Mouse (Mus musculus) liver, adult (tissue): ENCODE data around the gene Mlycd.

ENCODE experiments used
- GATA4 ChIP-seq: IDR thresholded peaks from 2 replicates; pipeline ENCODE4 v1.6.1; 2014; ENCODE audit warnings: mild to moderate bottlenecking, low read length; ENCODE audit not compliant: insufficient replicate concordance

Gene Mlycd

DNA sequence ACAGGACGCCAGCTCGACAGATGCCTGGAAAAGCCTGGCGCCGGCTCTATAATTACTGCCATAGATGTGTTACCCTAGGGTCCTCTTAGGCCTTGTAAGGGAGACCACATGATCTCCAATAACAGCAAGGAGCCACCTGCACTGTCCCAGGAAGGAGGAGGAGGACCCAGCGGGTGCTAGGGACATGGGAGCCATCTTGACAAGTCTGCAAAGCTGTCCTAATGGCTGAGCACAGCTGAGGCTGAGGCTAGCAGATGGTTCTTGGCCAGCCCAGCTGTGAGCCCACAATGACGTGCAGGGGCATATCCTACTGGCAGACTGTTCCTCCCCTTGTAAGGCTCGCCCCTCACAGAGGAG is 45.2 kb downstream of the Mlycd start:
- TF ChIP-seq GATA4: no peak

DNA sequence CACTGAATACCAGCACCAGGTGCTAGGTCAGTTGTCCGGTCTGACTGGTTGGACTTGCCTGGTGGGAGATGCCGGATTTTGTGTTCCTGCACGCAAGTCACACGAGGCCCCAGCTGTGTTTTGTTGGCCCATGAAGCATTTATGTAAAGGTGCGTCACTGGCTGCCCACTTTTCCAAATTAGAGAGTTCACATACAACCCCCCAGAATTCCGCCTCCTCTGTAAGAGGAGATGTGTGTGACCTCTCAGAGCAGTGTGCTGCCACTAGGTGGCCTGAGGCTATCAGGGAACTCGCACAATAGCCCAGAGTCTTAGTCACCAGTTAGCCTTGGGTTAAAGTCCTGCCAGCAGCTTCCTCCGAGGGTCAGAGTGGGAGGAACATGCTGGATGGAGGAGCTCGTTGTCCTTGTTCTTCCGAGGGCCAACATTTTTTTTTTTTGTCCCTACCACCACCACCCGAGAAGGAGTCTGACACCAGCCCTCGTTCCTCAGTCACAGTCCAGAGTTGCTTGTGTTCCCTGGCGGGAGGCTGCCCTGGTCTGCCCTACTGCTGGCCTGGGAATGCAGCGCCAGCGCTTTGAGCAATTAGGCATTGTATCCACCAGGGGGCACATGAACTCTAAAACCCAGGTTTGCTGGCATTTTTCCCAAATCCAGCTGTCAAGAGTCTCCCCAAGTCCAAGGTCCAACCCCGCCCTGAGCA is 45.7 kb downstream of the Mlycd start:
- no peak for TF ChIP-seq GATA4

DNA sequence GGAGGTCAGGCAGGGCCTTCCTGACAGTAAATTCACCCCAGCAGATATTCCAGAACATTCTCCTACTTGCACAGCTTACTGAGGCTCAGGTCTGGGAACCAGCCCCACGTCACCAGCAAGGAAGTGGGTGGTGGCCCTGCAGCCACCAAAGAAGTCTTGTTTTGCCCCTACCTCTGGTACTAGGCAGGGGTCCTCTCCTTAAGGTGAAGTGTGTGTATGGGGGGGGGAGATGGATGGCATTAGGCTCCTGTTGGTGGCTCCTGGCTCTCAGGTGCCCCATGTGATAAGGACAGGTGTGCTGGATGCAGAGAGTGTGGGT is 46.2 kb downstream of the Mlycd start:
- TF ChIP-seq GATA4: no peak

DNA sequence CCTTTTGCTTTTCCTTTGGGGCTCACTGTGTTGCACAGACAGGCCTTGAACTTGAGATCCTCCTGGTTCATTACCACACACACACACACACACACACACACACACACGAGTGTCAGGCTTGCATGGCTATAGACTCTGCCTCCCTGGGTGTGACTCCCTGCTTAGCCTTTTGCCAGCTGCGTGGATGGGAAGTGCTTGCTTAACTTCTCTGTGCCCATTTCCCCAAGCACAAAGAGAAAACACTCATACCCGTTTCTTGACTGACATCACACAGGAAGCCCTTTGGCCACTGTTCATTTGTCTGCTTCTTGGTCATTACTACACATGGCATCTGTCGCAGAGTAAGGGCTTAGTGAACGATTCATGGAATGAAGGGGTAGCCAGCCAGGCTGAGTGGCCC is 47.3 kb downstream of the Mlycd start:
- TF ChIP-seq GATA4: no peak

DNA sequence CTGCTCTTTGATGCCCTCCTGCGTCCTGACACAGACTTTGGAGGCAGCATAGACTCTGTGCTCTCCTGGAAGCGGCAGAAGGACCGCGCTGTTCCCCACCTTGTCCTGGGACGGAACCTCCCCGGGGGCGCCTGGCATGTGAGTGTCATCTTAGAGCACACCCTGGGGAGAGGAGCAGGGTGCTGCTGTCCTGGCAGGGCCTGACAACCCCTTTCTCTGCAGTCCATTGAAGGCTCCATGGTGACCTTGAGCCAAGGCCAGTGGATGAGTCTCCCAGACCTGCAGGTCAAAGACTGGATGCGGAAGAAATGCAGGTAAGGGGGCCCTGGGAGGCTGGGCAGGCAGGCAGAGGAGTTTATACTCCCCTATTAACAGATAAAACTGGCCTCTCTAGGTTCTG is 48.3 kb downstream of the Mlycd start:
- TF ChIP-seq GATA4: no peak

DNA sequence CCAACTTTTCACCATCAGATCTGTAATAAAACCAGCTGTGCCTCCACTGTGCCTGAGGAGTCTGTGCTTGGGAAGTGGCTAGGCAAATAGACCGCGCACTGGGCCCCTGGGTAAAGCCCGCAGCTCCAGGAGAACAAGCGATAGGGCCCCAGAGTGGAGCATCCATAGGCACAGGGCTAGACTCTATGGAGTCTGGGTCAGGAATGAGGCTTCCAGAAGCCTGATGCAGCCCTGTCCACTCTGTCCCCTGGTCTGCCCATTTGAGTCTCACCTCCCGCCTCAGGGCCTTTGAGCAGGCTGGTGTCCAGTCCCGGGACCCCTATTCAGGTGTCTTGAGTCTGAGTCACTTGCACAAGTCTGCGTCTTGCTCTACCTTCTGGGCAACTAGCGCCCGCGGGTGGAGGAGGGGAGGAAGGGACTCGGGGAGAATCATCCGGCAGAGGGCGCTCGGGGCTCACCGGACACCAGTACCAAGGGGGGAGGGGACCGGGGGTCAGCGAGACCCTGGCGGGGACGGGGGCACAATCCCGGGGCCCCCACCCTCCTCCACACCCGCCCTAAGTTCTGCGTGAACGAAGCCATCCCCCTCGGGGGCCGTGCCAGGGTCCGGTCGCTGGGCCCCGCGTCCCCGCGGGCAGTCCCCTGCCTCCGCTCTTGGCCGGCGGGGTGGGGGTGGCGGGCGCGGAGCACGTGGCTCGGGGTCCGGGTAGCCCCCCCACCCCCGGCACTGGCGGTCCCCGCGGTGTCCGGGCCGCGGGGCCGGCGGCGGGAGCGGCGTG is 51.7 kb downstream of the Mlycd start, which contains the start of gene Necab2:
Gene Necab2, plus strand, starts transcription at position 509 of the 779 bp plus-strand sequence.
- no peak for TF ChIP-seq GATA4

DNA sequence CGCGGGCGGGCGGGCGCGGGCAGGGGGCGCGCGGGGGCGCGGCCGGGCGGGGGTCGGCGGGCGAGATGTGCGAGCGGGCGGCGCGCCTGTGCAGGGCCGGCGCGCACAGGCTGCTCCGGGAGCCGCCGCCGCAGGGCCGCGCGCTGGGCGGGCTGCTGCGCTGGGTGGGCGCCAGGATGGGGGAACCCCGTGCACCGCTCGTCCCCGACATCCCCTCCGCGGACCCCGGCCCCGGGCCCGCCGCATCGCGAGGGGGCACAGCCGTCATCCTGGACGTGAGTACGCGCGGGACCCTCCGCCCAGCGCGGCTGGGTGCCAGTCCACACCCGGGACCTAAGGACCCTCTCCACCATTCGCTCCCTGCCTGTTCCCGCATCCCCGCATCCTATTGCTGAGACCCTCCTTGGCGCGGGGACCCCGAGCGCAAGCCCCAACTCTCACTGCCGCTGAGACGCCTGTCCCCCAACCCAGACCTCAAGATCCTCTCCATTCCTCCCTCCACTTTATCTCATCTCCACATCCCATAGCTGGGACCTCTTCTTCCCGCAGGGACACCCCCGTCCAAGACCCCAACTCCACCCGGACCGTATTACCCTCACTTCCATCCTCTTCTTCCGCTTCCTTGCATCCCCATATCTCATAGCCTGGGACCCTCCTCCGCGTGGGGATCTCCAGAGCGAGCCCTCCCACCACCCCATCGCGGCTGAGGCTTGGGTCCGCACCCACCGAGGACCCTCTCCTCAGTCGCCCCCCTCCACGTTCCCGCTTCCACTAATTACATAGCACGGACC is 52.5 kb downstream of the Mlycd start:
- TF ChIP-seq GATA4: no peak

DNA sequence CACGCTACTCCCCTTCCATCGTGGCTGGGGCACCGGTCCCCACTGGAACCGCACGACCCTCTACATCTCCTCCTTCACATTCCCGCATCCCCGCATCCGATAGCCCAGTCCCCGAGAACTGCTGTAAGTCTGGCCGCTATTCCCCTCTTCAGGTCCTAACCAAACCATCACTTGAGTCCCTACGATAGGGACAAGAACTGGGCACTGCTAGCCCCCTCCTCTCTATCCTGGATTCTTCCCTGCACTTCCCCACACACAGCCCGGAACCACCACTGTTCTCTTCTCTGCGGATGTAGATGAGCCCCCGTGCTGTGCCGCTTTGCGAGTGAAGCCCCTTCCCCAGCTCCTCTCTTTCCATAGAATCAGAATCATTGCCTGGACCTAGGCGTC is 53.1 kb downstream of the Mlycd start:
- no peak for TF ChIP-seq GATA4

DNA sequence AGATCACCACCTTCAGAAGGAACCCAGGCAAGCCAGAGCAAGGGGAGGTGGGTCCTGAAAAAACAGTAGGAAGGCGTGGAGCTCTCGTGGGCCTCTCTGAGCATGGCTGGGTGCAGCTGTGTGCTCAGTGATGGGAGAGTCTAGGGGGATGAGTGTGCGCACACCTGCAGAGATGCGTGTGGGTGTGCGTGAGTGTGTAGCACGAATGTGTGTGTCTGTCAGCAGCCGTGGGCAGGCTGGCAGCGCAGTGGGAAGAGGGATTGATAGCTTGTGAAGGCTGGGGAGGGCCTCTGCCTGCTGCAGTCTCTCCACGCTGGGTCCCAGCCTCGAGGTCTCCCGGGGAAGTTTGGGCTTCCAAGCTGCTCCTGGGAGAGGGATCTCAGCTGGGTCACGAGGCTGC is 54.9 kb downstream of the Mlycd start:
- TF ChIP-seq GATA4: no peak

DNA sequence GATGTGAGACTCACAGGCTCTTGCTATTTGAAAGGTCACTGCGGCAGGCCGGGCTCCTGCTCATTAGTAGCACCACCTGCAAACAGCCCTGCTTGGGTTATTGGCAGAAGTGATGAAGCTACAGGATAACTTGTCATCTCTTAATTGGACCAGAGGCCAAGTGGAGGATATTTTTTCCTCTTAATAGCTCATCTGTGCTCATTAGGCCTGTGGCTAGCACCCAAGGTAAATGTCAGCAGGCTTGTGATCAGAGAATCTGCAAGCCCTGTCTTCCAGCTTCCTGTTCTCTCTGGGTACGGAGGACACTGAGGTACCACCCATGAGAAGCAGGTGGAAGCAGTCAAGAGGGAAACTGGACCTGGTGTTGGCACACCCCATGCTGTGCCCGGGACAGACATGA is 56.5 kb downstream of the Mlycd start:
- no peak for TF ChIP-seq GATA4

DNA sequence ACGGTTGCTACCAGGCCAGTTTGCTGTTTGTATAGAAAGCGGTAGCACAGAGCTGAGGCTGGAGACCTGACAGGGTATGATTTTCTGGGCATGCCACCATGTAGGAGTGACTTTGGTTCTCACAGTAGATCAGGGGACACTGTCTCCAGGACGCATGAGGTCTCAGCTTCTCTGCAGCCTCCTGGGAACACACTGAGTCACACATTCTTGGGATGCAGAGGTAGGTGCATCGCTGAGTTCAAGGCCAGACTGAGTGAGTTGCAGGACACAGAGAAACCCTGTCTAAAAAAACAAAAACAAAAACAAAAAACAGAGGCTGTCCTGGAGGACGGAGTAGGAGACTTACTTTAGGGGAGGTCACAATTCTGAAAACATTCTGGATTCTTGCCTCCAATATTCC is 58.2 kb downstream of the Mlycd start:
- no peak for TF ChIP-seq GATA4

DNA sequence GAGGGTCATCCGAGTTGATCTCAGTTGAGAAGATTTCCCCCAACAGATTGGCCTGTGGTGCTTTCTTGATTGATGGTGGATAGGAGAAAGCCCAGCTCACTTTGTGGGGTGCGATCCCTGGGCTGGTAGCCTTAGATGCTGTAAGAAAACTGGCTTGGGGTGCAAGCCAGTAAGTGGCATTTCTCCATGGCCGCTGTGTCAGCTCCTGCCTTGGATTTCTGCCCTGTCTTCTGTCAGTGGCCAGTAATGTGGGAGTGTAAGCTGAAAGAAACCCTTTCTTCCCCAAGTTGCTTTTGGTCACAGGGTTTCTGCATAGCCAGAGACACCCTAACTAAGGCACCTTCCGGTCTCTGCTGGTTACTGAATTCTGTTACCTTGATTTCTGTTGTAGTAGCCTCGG is 61.4 kb downstream of the Mlycd start:
- TF ChIP-seq GATA4: no peak

DNA sequence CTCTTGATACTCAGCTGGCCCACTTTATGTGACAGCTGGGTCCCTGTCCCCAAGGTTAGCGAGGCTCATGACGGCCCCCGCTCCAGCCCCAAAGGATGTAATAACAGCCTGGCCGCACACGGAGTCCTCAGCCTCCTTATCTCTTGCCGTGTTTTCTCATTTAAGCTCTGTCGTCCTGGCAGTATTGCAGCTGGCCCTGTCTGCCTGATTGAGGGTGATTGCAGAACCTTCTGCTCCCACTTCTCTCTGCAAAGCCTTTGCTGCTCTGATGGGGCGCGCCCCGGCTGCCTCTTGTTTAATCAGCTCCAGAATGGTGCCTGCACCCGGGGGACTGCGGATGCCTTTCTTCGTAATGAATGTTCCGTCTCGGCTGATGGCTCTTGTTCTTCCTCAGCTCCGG is 65.0 kb downstream of the Mlycd start:
- TF ChIP-seq GATA4: no peak
